Mouse (Mus musculus): ENCODE measurements at regions not wholly inside any gene's neighbourhood (a gene's known extent, or its start where the extent isn't known, plus 50 kb on each side); places are given as distances from the start of the nearest gene placed in this dataset.
"Not testable (repeated sequence)": the region's sequence is repeated elsewhere in the genome, so short reads cannot be mapped to it uniquely, and the experiment has no call there.

- DNase-seq (ENCODE audit: low spot score) = not testable (repeated sequence)
Measured at GRCm38 (mm10) chr19:3158149-3158548, 124.6 kb upstream of the Mrpl21 start.

GRCm38 (mm10) chr19:3159346-3159745, 123.4 kb upstream of the Mrpl21 start:
- no peak for DNase-seq (ENCODE audit: low spot score)

- DNase-seq (ENCODE audit: low spot score) = no peak
Measured at GRCm38 (mm10) chr19:3167683-3168082, 115.0 kb upstream of the Mrpl21 start.

GRCm38 (mm10) chr19:3182625-3183024, 100.1 kb upstream of the Mrpl21 start:
- no peak for DNase-seq (ENCODE audit: low spot score)

GRCm38 (mm10) chr19:3192644-3193043, 90.1 kb upstream of the Mrpl21 start:
- no peak for DNase-seq (ENCODE audit: low spot score)

GRCm38 (mm10) chr19:3204504-3204903, 78.2 kb upstream of the Mrpl21 start:
- DNase-seq (ENCODE audit: low spot score) = not testable (repeated sequence)

- DNase-seq (ENCODE audit: low spot score) = not testable (repeated sequence)
Measured at GRCm38 (mm10) chr19:3205406-3205805, 77.3 kb upstream of the Mrpl21 start.

- peak; percentile 35 for DNase-seq (ENCODE audit: low spot score)
Measured at GRCm38 (mm10) chr19:3208283-3208682, 74.4 kb upstream of the Mrpl21 start.

All from lung, postnatal 25 days (tissue).